Mouse (Mus musculus) stomach, embryonic 16.5 days (tissue): ENCODE data around the gene Gm26620. TPM values are rescaled to one million over a fixed set of nuclear protein-coding genes. Genes with fewer than 3 reads are reported as not detected.

Source experiments
- ATAC-seq: fragments of 200-750 bp; cut with Nextera tagmentation; 2 replicates; pipeline ENCODE4 v1.8.0; 2017; ENCODE audit warnings: moderate number of reproducible peaks, moderate TSS enrichment; ENCODE audit not compliant: insufficient read depth, low FRiP score
- H3K27ac ChIP-seq: fragments of 300-500 bp; sonication (generic); 2 replicates; pipeline ENCODE4 v1.5.1; 2014; ENCODE audit warnings: low read length
- H3K27me3 ChIP-seq: fragments of 300-500 bp; sonication (generic); 2 replicates; pipeline ENCODE4 v1.6.1; 2014; ENCODE audit warnings: low read length, control low read depth, mixed read lengths; ENCODE audit not compliant: control insufficient read depth, insufficient read depth
- H3K36me3 ChIP-seq: fragments of 300-500 bp; sonication (generic); 2 replicates; pipeline ENCODE4 v1.6.1; 2014; ENCODE audit warnings: low read length; ENCODE audit not compliant: control insufficient read depth, insufficient read depth
- H3K4me1 ChIP-seq: fragments of 300-500 bp; sonication (generic); 2 replicates; pipeline ENCODE4 v1.6.1; 2014; ENCODE audit warnings: low read length, control low read depth, mixed read lengths; ENCODE audit not compliant: control insufficient read depth, insufficient read depth
- H3K4me2 ChIP-seq: fragments of 300-500 bp; sonication (generic); 2 replicates; pipeline ENCODE4 v1.6.1; 2014; ENCODE audit warnings: low read depth, low read length, mixed read lengths
- H3K4me3 ChIP-seq: fragments of 300-500 bp; sonication (generic); replicated peaks from 2 replicates; pipeline ENCODE4 v1.5.1; 2014; ENCODE audit warnings: mild to moderate bottlenecking, low read length
- H3K9ac ChIP-seq: fragments of 300-500 bp; sonication (generic); 2 replicates; pipeline ENCODE4 v1.6.1; 2014; ENCODE audit warnings: low read length
- H3K9me3 ChIP-seq: fragments of 300-500 bp; sonication (generic); replicated peaks from 2 replicates; pipeline ENCODE4 v1.6.1; 2016; ENCODE audit warnings: low read length, control low read depth; ENCODE audit not compliant: control insufficient read depth
- WGBS: fragments of 180-500 bp; shearing (Covaris S2); extraction: QIAGEN DNeasy Blood & Tissue Kit; methylation state at CpG from one replicate; pipeline ENCODE4 v1.1.7; 2014; 5-methylcytosine and 5-hydroxymethylcytosine counted together
- polyA plus RNA-seq: library from polyadenylated mRNA; unstranded; fragments of >200 nt; fragmentation: Nextera tagmentation; extraction: Ambion mirVana; gene quantifications from 2 replicates; pipeline ENCODE4 v1.2.1, GENCODE M21; 2015

The Gm26620 gene
- polyA plus RNA-seq, 1 experiment from 2014 or later = 1.8 TPM

DNA sequence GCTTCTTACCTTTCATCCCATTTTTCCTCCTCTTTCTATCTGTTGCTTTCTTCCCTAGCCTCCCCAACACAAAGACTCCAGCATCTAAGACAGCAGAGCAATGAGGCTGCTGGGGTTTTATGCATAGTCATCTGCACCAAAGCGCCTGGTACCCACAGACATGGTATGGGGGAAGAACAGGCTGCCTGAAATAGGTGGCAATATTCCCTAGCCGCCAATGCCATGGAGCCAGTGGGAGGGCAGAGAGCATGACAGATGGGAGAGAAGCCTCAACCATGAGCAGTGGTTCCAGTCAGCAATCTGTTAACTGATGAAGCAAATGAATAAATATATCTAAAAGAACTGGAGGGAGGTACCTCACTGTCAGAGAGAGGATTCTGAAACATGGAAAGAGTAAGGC lies 27.5 kb upstream of the Gm26620 start:
- Histone ChIP-seq H3K9ac (no peak overlapping the region), H3K27ac (no peak overlapping the region), H3K4me3 (no peak overlapping the region), H3K27me3 (no peaks in the 10 kb centered on the region), H3K4me2 (no peak overlapping the region), H3K4me1 (peaks cover 7% of the 10 kb centered on the region), H3K36me3 (peaks cover under 1% of the 10 kb centered on the region; the same call in 1 of the 2 replicates), H3K9me3 (no peaks in the 10 kb centered on the region)
- ATAC-seq = no peak
- 86% methylated on average over 2 of the region's 2 CpGs for WGBS

DNA sequence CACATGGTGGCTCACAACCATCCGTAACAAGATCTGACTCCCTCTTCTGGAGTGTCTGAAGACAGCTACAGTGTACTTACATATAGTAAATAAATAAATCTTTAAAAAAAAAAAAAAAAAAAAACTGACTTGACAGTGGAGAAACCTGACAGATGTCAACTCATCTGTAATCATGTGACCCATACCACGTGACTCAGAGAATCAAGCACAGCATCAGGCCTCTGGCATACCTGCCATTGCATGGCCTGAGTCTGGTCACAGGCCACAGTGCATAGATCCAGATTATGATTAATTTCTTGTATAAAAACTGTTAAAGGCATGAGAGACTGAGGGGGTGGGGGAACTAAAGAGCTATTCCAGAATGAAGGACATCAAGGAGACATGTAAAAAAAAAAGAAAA lies 26.0 kb upstream of the Gm26620 start:
- ATAC-seq = no peak
- H3K9ac ChIP-seq = no peak overlapping the region
- no peaks in the 10 kb centered on the region for H3K36me3 ChIP-seq
- H3K4me1 ChIP-seq = peaks cover 7% of the 10 kb centered on the region
- H3K4me2 ChIP-seq = no peak overlapping the region
- H3K27me3 ChIP-seq = no peaks in the 10 kb centered on the region
- WGBS = 59% methylated on average over 2 of the region's 2 CpGs
- no peaks in the 10 kb centered on the region for H3K9me3 ChIP-seq
- H3K4me3 ChIP-seq = no peak overlapping the region
- no peak overlapping the region for H3K27ac ChIP-seq

DNA sequence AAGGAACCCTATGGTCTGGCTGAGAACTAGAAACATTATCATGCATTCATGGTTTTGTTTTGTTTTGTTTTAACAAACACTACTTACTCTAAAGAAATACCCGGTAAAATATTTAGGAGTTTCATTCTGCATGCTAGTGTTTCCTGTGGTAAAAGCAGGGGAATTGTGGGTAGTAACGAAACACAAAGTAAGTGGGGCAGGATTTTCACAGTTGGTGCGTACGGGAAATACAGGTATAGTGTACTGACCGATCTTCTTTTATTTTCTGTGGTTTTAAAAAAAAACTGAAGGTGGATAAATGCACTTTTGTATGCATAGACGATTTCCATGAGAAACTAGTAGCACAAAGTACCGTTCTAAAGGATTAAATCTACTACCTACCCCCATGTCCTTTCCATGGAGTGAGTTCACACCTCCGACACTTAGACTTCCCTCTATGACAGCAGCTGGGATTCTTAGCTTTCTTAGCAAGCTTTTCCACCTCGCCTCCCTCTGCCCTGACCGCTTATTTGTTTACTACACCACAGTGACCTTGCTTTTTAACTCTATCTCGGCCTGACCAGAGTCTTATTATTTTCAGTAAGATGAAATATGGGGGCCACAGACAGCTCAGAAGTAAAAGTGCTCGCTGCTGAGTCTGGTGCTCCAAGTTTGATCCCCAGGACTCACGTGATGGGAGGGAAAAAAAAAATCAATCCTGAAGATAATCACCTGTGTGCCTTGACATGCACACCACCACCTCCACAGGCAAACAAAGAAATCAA lies 23.0 kb upstream of the Gm26620 start:
- no peak overlapping the region for H3K27ac ChIP-seq
- 0 out of 2 replicates have a peak overlapping the region, but pooled peaks have one; percentile 26 for H3K9ac ChIP-seq
- no peaks in the 10 kb centered on the region for H3K9me3 ChIP-seq
- H3K4me1 ChIP-seq = peaks cover 7% of the 10 kb centered on the region
- H3K27me3 ChIP-seq = no peaks in the 10 kb centered on the region
- ATAC-seq = no peak
- H3K4me2 ChIP-seq = peak overlapping the region; percentile 36
- 39% methylated on average over 13 of the region's 13 CpGs for WGBS
- no peaks in the 10 kb centered on the region for H3K36me3 ChIP-seq
- no peak overlapping the region for H3K4me3 ChIP-seq

DNA sequence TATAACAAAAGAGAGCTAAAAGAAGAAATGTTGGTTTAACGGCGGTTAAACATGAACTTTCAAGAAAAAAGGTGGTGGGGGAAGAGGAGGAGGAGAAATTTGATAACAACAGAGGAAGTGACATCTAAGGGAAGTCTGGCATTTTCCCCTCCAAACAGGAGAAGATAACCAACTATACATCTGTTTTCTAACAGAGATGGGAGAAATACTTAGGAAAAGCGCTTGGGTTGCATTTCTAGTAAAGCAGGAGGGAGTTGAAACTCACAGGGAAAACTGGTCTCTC lies 22.5 kb upstream of the Gm26620 start:
- no peak overlapping the region for H3K9ac ChIP-seq
- H3K4me1 ChIP-seq = peaks cover 7% of the 10 kb centered on the region
- H3K27me3 ChIP-seq = no peaks in the 10 kb centered on the region
- 35% methylated on average over 3 of the region's 3 CpGs for WGBS
- H3K27ac ChIP-seq = no peak overlapping the region
- no peaks in the 10 kb centered on the region for H3K36me3 ChIP-seq
- H3K4me3 ChIP-seq = no peak overlapping the region
- H3K9me3 ChIP-seq = no peaks in the 10 kb centered on the region
- ATAC-seq = no peak
- peak overlapping the region; percentile 36 for H3K4me2 ChIP-seq

DNA sequence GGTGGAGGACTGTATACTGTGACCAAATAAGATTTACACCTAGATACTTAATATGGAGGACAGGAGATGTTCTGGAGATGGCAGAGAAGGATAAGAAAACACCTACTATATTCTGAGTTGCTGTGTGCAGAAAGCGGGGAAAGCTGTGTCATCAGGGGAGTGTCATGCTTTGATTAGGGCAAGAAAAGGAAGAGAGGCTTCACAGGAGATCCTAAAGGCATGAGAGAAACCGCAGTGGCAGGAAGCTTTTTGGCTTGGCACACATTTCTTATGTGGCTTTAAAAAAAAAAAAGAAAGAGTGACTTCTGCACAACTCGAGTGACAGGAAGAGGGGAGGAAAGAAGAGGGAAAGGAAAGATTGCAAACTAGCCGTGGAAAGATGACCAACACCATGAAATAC lies 21.8 kb upstream of the Gm26620 start:
- ATAC-seq = no peak
- H3K27me3 ChIP-seq = no peaks in the 10 kb centered on the region
- 55% methylated on average over 4 of the region's 4 CpGs for WGBS
- no peak overlapping the region for H3K9ac ChIP-seq
- H3K9me3 ChIP-seq = no peaks in the 10 kb centered on the region
- peaks cover 7% of the 10 kb centered on the region for H3K4me1 ChIP-seq
- H3K4me2 ChIP-seq = no peak overlapping the region
- no peaks in the 10 kb centered on the region for H3K36me3 ChIP-seq
- H3K4me3 ChIP-seq = no peak overlapping the region
- H3K27ac ChIP-seq = no peak overlapping the region

DNA sequence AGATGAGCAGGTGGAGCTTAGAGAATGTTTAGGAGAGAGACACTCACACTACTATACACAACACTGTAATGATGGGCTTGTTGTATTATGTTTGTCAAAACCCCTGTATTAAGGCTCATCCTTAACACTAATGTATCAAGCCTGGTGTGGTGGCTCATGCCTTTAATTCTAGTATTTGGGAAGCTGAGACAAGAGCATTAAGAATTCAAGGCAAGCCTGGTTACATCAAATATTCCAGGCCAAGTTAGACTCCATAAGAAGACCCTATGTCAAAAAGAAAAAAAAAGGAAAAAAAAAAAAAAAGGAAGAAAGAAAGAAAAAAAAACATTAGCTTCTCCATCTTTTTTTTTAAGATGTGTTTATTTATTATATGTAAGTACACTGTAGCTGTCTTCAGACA lies 20.6 kb upstream of the Gm26620 start:
- Histone ChIP-seq H3K27me3 (no peaks in the 10 kb centered on the region), H3K4me3 (no peak overlapping the region), H3K9ac (no peak overlapping the region), H3K27ac (no peak overlapping the region), H3K36me3 (no peaks in the 10 kb centered on the region), H3K4me2 (no peak overlapping the region), H3K9me3 (no peaks in the 10 kb centered on the region), H3K4me1 (peaks cover 7% of the 10 kb centered on the region)
- no peak for ATAC-seq

DNA sequence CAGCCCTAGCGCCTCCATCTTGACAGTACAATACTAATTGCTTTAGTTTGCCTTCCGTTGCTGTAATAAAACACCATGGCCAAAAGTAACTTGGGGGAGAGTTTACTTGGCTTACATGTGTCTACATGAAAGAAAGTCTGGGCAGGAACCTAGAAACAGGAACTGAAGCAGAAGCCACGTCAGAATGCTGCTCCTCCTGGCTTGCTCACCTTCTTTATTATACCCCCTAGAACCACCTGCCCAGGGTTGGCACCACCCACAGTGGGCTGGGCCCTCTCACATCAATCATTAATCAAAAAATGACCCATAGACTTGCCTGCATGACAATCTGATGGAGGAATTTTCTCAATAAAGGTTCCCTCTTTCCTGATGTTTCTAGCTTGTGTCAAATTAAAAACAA lies 20.1 kb upstream of the Gm26620 start:
- Histone ChIP-seq H3K4me1 (peaks cover 7% of the 10 kb centered on the region), H3K9ac (no peak overlapping the region), H3K9me3 (no peaks in the 10 kb centered on the region), H3K4me2 (no peak overlapping the region), H3K27me3 (no peaks in the 10 kb centered on the region), H3K36me3 (no peaks in the 10 kb centered on the region), H3K27ac (no peak overlapping the region), H3K4me3 (no peak overlapping the region)
- ATAC-seq = no peak
- WGBS = 66% methylated on average over 3 of the region's 3 CpGs

DNA sequence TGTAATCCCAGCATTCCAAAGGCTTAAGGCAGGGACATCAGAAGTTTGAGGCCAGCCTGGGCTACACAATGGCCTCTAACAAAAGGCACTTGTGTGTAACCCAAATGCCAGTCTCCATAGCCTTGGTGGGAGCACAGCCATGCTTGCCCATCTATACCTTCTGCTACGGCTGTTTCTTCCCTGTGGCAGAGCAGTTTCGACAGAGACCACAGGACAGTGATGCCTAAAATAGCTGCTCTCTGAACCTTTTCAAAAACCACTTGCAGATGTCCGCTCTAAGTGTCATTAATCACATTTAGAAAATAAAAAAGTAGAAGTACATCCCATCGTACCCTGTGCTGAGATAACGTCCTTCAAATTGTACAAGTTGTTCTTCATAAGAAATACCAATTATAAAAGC lies 19.5 kb upstream of the Gm26620 start:
- peaks cover 7% of the 10 kb centered on the region for H3K4me1 ChIP-seq
- no peak overlapping the region for H3K4me3 ChIP-seq
- no peaks in the 10 kb centered on the region for H3K36me3 ChIP-seq
- no peak for ATAC-seq
- 70% methylated on average over 5 of the region's 5 CpGs for WGBS
- H3K9ac ChIP-seq = no peak overlapping the region
- no peaks in the 10 kb centered on the region for H3K27me3 ChIP-seq
- no peaks in the 10 kb centered on the region for H3K9me3 ChIP-seq
- H3K4me2 ChIP-seq = no peak overlapping the region
- no peak overlapping the region for H3K27ac ChIP-seq

DNA sequence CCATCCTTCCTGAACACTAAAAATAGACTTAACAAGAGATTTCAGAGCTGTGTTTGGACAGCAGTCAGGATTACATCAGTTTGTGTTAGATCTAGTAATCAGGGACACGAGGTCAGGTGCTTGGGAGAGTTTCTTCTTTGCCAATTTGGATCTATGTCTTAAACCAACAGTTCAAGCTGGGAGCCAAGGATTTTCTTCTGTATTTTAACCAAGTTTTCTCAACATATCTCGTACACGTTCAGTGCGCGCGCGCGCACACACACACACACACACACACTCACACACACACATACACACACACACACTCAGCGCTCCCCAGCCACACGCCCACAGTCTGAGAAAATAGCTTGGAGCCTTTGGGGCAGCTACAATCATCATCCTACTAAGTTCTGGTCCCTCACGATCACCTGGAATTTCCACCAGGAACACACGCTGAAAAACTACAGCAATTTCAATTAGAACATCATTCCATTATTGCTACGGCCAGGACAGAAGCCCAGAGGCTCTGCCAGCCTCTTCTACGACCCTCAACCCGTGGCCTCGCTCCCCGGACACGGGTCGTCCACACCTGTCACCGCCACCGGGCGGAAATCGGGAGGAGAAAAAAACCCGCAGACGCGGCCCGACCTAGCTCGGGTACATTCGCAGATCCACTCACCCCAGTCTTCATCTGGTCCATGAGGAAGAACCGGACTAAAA lies 17.7 kb upstream of the Gm26620 start:
- WGBS = 2% methylated on average over 30 of the region's 30 CpGs

More for the DNA sequence above, 17.7 kb upstream of the Gm26620 start:
- H3K9ac ChIP-seq = peak overlapping the region; percentile 90
- H3K4me2 ChIP-seq = peak overlapping the region; percentile 73
- H3K27me3 ChIP-seq = no peaks in the 10 kb centered on the region
- no peaks in the 10 kb centered on the region for H3K9me3 ChIP-seq
- H3K36me3 ChIP-seq = no peaks in the 10 kb centered on the region
- peaks cover 2% of the 10 kb centered on the region; the same call in 1 of the 2 replicates for H3K4me1 ChIP-seq
- peak overlapping the region; percentile 71 for H3K27ac ChIP-seq
- H3K4me3 ChIP-seq = peak overlapping the region; percentile 81
- ATAC-seq = peak; percentile 60; the same call in 1 of the 2 replicates
